Mouse (Mus musculus) cortical plate, adult 2 months (tissue): ENCODE measurements around the gene Rtkn2.

Experiments used
- CTCF ChIP-seq: fragments of 200-500 bp; IDR thresholded peaks from 2 replicates; pipeline ENCODE4 v1.5.1; 2011; ENCODE audit warnings: mild to moderate bottlenecking, control low read depth, low read length; ENCODE audit not compliant: insufficient read depth; ENCODE audit errors: extremely low read depth
- POLR2A ChIP-seq: fragments of 200-500 bp; IDR thresholded peaks from 2 replicates; pipeline ENCODE4 v1.6.1; 2011; ENCODE audit warnings: mild to moderate bottlenecking, low read length, control low read depth; ENCODE audit not compliant: insufficient read depth; ENCODE audit errors: extremely low read depth

GRCm38 (mm10) chr10:67985100-67985499, 5.7 kb downstream of the Rtkn2 start:
- TF ChIP-seq CTCF (no peak), POLR2A (no peak)
